ENCODE assay signal across 20 mouse cellular contexts in genomic region chr9:16275589-16275988, GRCm38 (mm10).
DNase-seq lines count a peak whose midpoint lies in the region; ATAC-seq and TF ChIP-seq lines count a peak whose summit lies in the region.
"Had no signal": no experiment of that assay in that cellular context is flagged by ENCODE, and none has a peak within 500 bp of the region (broad histone marks: within the 10 kb centered on the region; RNA-seq: fewer than 3 reads in every experiment).

No protein-coding gene starts in this region.

- H3K9ac ChIP-seq in hindbrain, embryonic 12.5 days = no peak overlapping the region
- H3K9ac ChIP-seq in hindbrain, postnatal 0 days (replicated peaks; ENCODE audit: low read length) = no peak overlapping the region
- H3K9ac ChIP-seq in midbrain, embryonic 13.5 days (replicated peaks) = no peak overlapping the region
- H3K9ac ChIP-seq in hindbrain, embryonic 15.5 days = no peak overlapping the region
- no peak overlapping the region for H3K9ac ChIP-seq in neural tube, embryonic 15.5 days (replicated peaks)
- H3K9ac ChIP-seq: embryonic facial prominence, embryonic 12.5 days; forebrain, embryonic 15.5 days; heart, embryonic 13.5 days had no signal

- DNase-seq in hindbrain, postnatal 0 days (ENCODE audit: low spot score) = no peak
- no peak for DNase-seq in midbrain, embryonic 10.5 days (ENCODE audit: low spot score)
- DNase-seq in spleen, postnatal 36 days (ENCODE audit: low spot score in 2 of 2) = no peak
- DNase-seq: adrenal gland, postnatal 10 days; B cell, adult 2 months; cerebellum, adult 11 months; cerebellum, adult 8-10 months; cerebellum, postnatal 14 days; gastrocnemius, postnatal 36 days; heart, adult 11 months; heart, postnatal 36 days had no signal

- H3K36me3 ChIP-seq in hindbrain, embryonic 12.5 days = no peaks in the 10 kb centered on the region
- H3K36me3 ChIP-seq in hindbrain, postnatal 0 days (ENCODE audit: insufficient read depth, low read length) = no peaks in the 10 kb centered on the region
- no peaks in the 10 kb centered on the region for H3K36me3 ChIP-seq in midbrain, embryonic 13.5 days
- H3K36me3 ChIP-seq in midbrain, embryonic 10.5 days = no peaks in the 10 kb centered on the region
- H3K36me3 ChIP-seq in hindbrain, embryonic 15.5 days = no peaks in the 10 kb centered on the region
- no peaks in the 10 kb centered on the region for H3K36me3 ChIP-seq in neural tube, embryonic 15.5 days
- H3K36me3 ChIP-seq: embryonic facial prominence, embryonic 12.5 days; forebrain, embryonic 15.5 days; G1E; heart, embryonic 13.5 days had no signal

- 55% methylated on average over 2 of the region's 2 CpGs for WGBS in hindbrain, embryonic 12.5 days
- 68% methylated on average over 2 of the region's 2 CpGs for WGBS in hindbrain, postnatal 0 days
- 64% methylated on average over 2 of the region's 2 CpGs for WGBS in midbrain, embryonic 13.5 days
- WGBS in midbrain, embryonic 10.5 days = 89% methylated on average over 2 of the region's 2 CpGs
- WGBS in hindbrain, embryonic 15.5 days = 55% methylated on average over 2 of the region's 2 CpGs
- 43% methylated on average over 2 of the region's 2 CpGs for WGBS in neural tube, embryonic 15.5 days

- no peaks in the 10 kb centered on the region for H3K4me1 ChIP-seq in hindbrain, embryonic 12.5 days
- H3K4me1 ChIP-seq in hindbrain, postnatal 0 days (ENCODE audit: insufficient read depth, low read length) = no peaks in the 10 kb centered on the region
- H3K4me1 ChIP-seq in midbrain, embryonic 13.5 days (replicated peaks) = no peaks in the 10 kb centered on the region
- no peaks in the 10 kb centered on the region for H3K4me1 ChIP-seq in midbrain, embryonic 10.5 days
- peaks cover 4% of the 10 kb centered on the region; the same call in 1 of the 2 replicates for H3K4me1 ChIP-seq in hindbrain, embryonic 15.5 days (replicated peaks)
- peaks cover 13% of the 10 kb centered on the region for H3K4me1 ChIP-seq in neural tube, embryonic 15.5 days
- H3K4me1 ChIP-seq: embryonic facial prominence, embryonic 12.5 days; forebrain, embryonic 15.5 days; heart, embryonic 13.5 days had no signal

- H3K27ac ChIP-seq in hindbrain, embryonic 12.5 days = 0 out of 2 replicates have a peak overlapping the region, but pooled peaks have one; percentile 62
- no peak overlapping the region for H3K27ac ChIP-seq in hindbrain, postnatal 0 days
- H3K27ac ChIP-seq in midbrain, embryonic 13.5 days = peak overlapping the region; percentile 35; the same call in 1 of the 2 replicates
- no peak overlapping the region for H3K27ac ChIP-seq in midbrain, embryonic 10.5 days (replicated peaks)
- H3K27ac ChIP-seq in hindbrain, embryonic 15.5 days (replicated peaks) = no peak overlapping the region
- H3K27ac ChIP-seq in neural tube, embryonic 15.5 days (replicated peaks) = no peak overlapping the region
- H3K27ac ChIP-seq: embryonic facial prominence, embryonic 12.5 days; forebrain, embryonic 15.5 days; heart, embryonic 13.5 days had no signal

- H3K9me3 ChIP-seq in hindbrain, embryonic 12.5 days (replicated peaks) = no peaks in the 10 kb centered on the region
- H3K9me3 ChIP-seq in hindbrain, postnatal 0 days (ENCODE audit: low read length) = no peaks in the 10 kb centered on the region
- no peaks in the 10 kb centered on the region for H3K9me3 ChIP-seq in midbrain, embryonic 13.5 days
- no peaks in the 10 kb centered on the region for H3K9me3 ChIP-seq in midbrain, embryonic 10.5 days (replicated peaks)
- no peaks in the 10 kb centered on the region for H3K9me3 ChIP-seq in hindbrain, embryonic 15.5 days
- H3K9me3 ChIP-seq in neural tube, embryonic 15.5 days (replicated peaks) = no peaks in the 10 kb centered on the region
- H3K9me3 ChIP-seq: embryonic facial prominence, embryonic 12.5 days; forebrain, embryonic 15.5 days; G1E; heart, embryonic 13.5 days had no signal

- no peak for ATAC-seq in hindbrain, embryonic 12.5 days (ENCODE audit: low FRiP score)
- ATAC-seq in hindbrain, postnatal 0 days = no peak
- ATAC-seq in midbrain, embryonic 13.5 days = no peak
- peak; percentile 47; the same call in 1 of the 2 replicates for ATAC-seq in hindbrain, embryonic 15.5 days (ENCODE audit: low FRiP score, low read depth)
- ATAC-seq in neural tube, embryonic 15.5 days (ENCODE audit: low FRiP score) = peak; percentile 68
- ATAC-seq: CD4-positive, CD25-positive, alpha-beta regulatory T cell, adult 4 months; forebrain, embryonic 15.5 days had no signal

- H3K27me3 ChIP-seq in hindbrain, embryonic 12.5 days = no peaks in the 10 kb centered on the region
- no peaks in the 10 kb centered on the region for H3K27me3 ChIP-seq in hindbrain, postnatal 0 days (ENCODE audit: insufficient read depth, low read length)
- no peaks in the 10 kb centered on the region for H3K27me3 ChIP-seq in midbrain, embryonic 13.5 days
- H3K27me3 ChIP-seq in midbrain, embryonic 10.5 days (ENCODE audit: low read depth, poor library complexity, severe bottlenecking) = no peaks in the 10 kb centered on the region
- no peaks in the 10 kb centered on the region for H3K27me3 ChIP-seq in hindbrain, embryonic 15.5 days
- H3K27me3 ChIP-seq in neural tube, embryonic 15.5 days (replicated peaks) = no peaks in the 10 kb centered on the region
- H3K27me3 ChIP-seq: embryonic facial prominence, embryonic 12.5 days; forebrain, embryonic 15.5 days; heart, embryonic 13.5 days had no signal

- H3K4me3 ChIP-seq in hindbrain, embryonic 12.5 days = no peak overlapping the region
- no peak overlapping the region for H3K4me3 ChIP-seq in hindbrain, postnatal 0 days (ENCODE audit: low read length)
- H3K4me3 ChIP-seq in midbrain, embryonic 13.5 days (replicated peaks) = no peak overlapping the region
- no peak overlapping the region for H3K4me3 ChIP-seq in midbrain, embryonic 10.5 days
- H3K4me3 ChIP-seq in hindbrain, embryonic 15.5 days = no peak overlapping the region
- no peak overlapping the region for H3K4me3 ChIP-seq in neural tube, embryonic 15.5 days (replicated peaks)
- H3K4me3 ChIP-seq: embryonic facial prominence, embryonic 12.5 days; forebrain, embryonic 15.5 days; heart, embryonic 13.5 days had no signal

- TF ChIP-seq CTCF in hindbrain, postnatal 0 days (IDR thresholded peaks at IDR 0.05; ENCODE audit: low read depth) = no peak

- H3K4me2 ChIP-seq in hindbrain, embryonic 12.5 days (replicated peaks) = no peak overlapping the region
- no peak overlapping the region for H3K4me2 ChIP-seq in hindbrain, postnatal 0 days (ENCODE audit: low read depth, low read length)
- H3K4me2 ChIP-seq in midbrain, embryonic 13.5 days (replicated peaks) = no peak overlapping the region
- H3K4me2 ChIP-seq in hindbrain, embryonic 15.5 days = no peak overlapping the region
- no peak overlapping the region for H3K4me2 ChIP-seq in neural tube, embryonic 15.5 days
- H3K4me2 ChIP-seq: embryonic facial prominence, embryonic 12.5 days; forebrain, embryonic 15.5 days; heart, embryonic 13.5 days had no signal

Comparison
In these comparisons a context has a peak if more than half of its experiments do, and no peak if none do; other contexts are left out.
1. ATAC-seq: peak in hindbrain, embryonic 15.5 days (single experiment) and neural tube, embryonic 15.5 days (single experiment); none in hindbrain, embryonic 12.5 days (single experiment), hindbrain, postnatal 0 days (single experiment) and midbrain, embryonic 13.5 days (single experiment).
2. H3K27ac ChIP-seq: peak in hindbrain, embryonic 12.5 days (single experiment) and midbrain, embryonic 13.5 days (single experiment); none in hindbrain, postnatal 0 days (single experiment), midbrain, embryonic 10.5 days (single experiment), hindbrain, embryonic 15.5 days (single experiment) and neural tube, embryonic 15.5 days (single experiment).